Mouse (Mus musculus) midbrain, postnatal 0 days (tissue): ENCODE measurements around the gene Ints1. TPM values are rescaled to one million over a fixed set of nuclear protein-coding genes. Genes with fewer than 3 reads are reported as not detected.
A peak's percentile ranks its signal among the peaks of the same experiment; 100 is the strongest.

ENCODE experiments used
- ATAC-seq: fragments of 200-750 bp; cut with Nextera tagmentation; 2 replicates; pipeline ENCODE4 v1.8.0; 2017; ENCODE audit warnings: moderate number of reproducible peaks, mild to moderate bottlenecking, moderate TSS enrichment, moderate library complexity; ENCODE audit not compliant: low FRiP score
- DNase-seq: peaks from one replicate; pipeline ENCODE4 v3.0.0-alpha.2; 2015; ENCODE audit warnings: low spot score
- H3K27ac ChIP-seq: fragments of 300-500 bp; sonication (generic); 2 replicates; pipeline ENCODE4 v1.5.1; 2014; ENCODE audit warnings: low read depth, mild to moderate bottlenecking, low read length, mixed read lengths
- H3K27me3 ChIP-seq: fragments of 300-500 bp; sonication (generic); 2 replicates; pipeline ENCODE4 v1.6.1; 2014; ENCODE audit warnings: low read length, control low read depth, mixed read lengths; ENCODE audit not compliant: insufficient read depth
- H3K36me3 ChIP-seq: fragments of 300-500 bp; sonication (generic); 2 replicates; pipeline ENCODE4 v1.6.1; 2014; ENCODE audit warnings: low read length, control low read depth, mixed read lengths; ENCODE audit not compliant: insufficient read depth
- H3K4me1 ChIP-seq: fragments of 300-500 bp; sonication (generic); 2 replicates; pipeline ENCODE4 v1.6.1; 2014; ENCODE audit warnings: mild to moderate bottlenecking, control low read depth, antibody characterized with exemption, low read length, mixed read lengths; ENCODE audit not compliant: insufficient read depth
- H3K4me2 ChIP-seq: fragments of 300-500 bp; sonication (generic); 2 replicates; pipeline ENCODE4 v1.6.1; 2014; ENCODE audit warnings: low read depth, mild to moderate bottlenecking, low read length, mixed read lengths; ENCODE audit not compliant: poor library complexity, severe bottlenecking
- H3K4me3 ChIP-seq: fragments of 300-500 bp; sonication (generic); 2 replicates; pipeline ENCODE4 v1.5.1; 2014; ENCODE audit warnings: low read depth, mild to moderate bottlenecking, low read length, moderate library complexity
- H3K9ac ChIP-seq: fragments of 300-500 bp; sonication (generic); replicated peaks from 2 replicates; pipeline ENCODE4 v1.6.1; 2014; ENCODE audit warnings: mild to moderate bottlenecking, low read length, moderate library complexity, mixed read lengths; ENCODE audit not compliant: poor library complexity, severe bottlenecking
- H3K9me3 ChIP-seq: fragments of 300-500 bp; sonication (generic); 2 replicates; pipeline ENCODE4 v1.6.1; 2016; ENCODE audit warnings: low read length, control low read depth
- CTCF ChIP-seq: IDR thresholded peaks from 2 replicates; pipeline ENCODE4 v1.5.1; 2016; ENCODE audit warnings: antibody characterized with exemption, mild to moderate bottlenecking
- WGBS: fragments of 180-500 bp; shearing (Covaris S2); extraction: QIAGEN DNeasy Blood & Tissue Kit; methylation state at CpG from one replicate; pipeline ENCODE4 v1.1.7; 2014; 5-methylcytosine and 5-hydroxymethylcytosine counted together
- polyA plus RNA-seq: library from polyadenylated mRNA; unstranded; fragments of >200 nt; fragmentation: Nextera tagmentation; extraction: Ambion mirVana; gene quantifications from 2 replicates; pipeline ENCODE4 v1.2.1, GENCODE M21; 2015
- total RNA-seq: library from RNA; depleted of rRNA; stranded (reverse); fragments of >200 nt; gene quantifications from 2 replicates; pipeline ENCODE4 v1.2.3, GENCODE M21; 2014

Gene Ints1
- total and polyA plus RNA-seq, 2 experiments from 2014 or later, result 27.1 to 129 TPM

GRCm38 (mm10) chr5:139734016-139734415, 41.5 kb downstream of the Ints1 start:
- ATAC-seq (no peak), DNase-seq (no peak)
- 72% methylated on average over 3 of the region's 3 CpGs for WGBS
- no peak for TF ChIP-seq CTCF
- Histone ChIP-seq H3K4me2 (peak overlapping the region; percentile 94; the same call in 1 of the 2 replicates), H3K4me1 (peaks cover 28% of the 10 kb centered on the region; the same call in 1 of the 2 replicates), H3K4me3 (no peak overlapping the region), H3K27ac (no peak overlapping the region), H3K36me3 (no peaks in the 10 kb centered on the region), H3K9ac (no peak overlapping the region), H3K9me3 (no peaks in the 10 kb centered on the region), H3K27me3 (no peaks in the 10 kb centered on the region)

DNA sequence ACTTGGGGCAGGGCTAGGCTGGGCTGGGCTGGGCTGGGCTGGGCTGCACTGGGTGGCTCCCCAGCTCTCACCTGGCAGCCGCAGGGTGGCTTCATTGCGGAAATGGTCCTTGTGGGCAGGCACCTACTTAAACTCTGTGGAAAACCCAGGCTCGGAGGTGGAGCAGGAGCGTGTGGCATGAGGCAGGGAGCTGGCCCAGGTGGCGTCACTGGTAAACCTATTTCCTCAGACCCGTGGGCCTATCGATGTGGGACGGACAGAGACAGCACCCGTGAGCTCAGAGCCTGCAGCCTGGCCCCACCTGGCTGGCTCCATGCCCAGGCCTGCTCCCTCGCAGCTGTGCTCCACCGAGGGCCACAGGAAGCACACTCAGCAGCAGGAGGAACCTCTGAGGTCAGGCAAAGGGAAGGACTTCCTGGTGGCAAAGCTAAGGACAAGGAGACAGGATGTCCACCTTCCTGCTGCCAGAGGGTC, 42.8 kb downstream of the Ints1 start:
- H3K27ac ChIP-seq, result no peak overlapping the region
- no peak for TF ChIP-seq CTCF
- 77% methylated on average over 11 of the region's 11 CpGs for WGBS
- no peak overlapping the region for H3K4me2 ChIP-seq
- no peaks in the 10 kb centered on the region for H3K9me3 ChIP-seq
- H3K4me1 ChIP-seq, result peaks cover 28% of the 10 kb centered on the region; the same call in 1 of the 2 replicates
- no peak overlapping the region for H3K4me3 ChIP-seq
- no peak overlapping the region for H3K9ac ChIP-seq
- H3K36me3 ChIP-seq, result no peaks in the 10 kb centered on the region
- DNase-seq, result no peak
- no peak for ATAC-seq
- H3K27me3 ChIP-seq, result no peaks in the 10 kb centered on the region

GRCm38 (mm10) chr5:139730712-139731486, 44.6 kb downstream of the Ints1 start:
- WGBS, result 51% methylated on average over 8 of the region's 8 CpGs
- peak; percentile 42; the same call in 1 of the 2 replicates for ATAC-seq
- H3K27ac ChIP-seq, result no peak overlapping the region

DNA sequence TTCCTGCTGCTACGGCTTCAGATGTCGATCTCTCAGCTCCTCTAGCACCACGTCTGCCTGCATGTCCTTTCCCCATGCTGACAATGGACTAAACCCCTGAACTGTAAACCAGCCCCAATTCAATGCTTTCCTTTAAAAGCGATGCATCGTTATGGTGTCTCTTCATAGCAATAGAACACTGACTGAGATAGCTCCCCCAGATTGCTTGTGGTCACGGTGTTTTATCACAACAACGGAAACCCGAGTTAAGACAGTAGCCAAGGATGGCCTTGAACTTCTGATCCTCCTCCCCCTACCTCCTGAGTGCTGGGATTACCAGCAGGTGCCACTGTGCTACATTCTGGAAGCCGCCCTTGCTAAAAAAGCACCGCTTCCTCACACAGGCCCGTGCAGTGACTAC, 48.2 kb downstream of the Ints1 start:
- no peak for TF ChIP-seq CTCF
- no peak for ATAC-seq
- Histone ChIP-seq H3K4me2 (no peak overlapping the region), H3K27me3 (no peaks in the 10 kb centered on the region), H3K36me3 (no peaks in the 10 kb centered on the region), H3K4me1 (peaks cover 5% of the 10 kb centered on the region; the same call in 1 of the 2 replicates), H3K4me3 (no peak overlapping the region), H3K9me3 (no peaks in the 10 kb centered on the region), H3K27ac (no peak overlapping the region), H3K9ac (no peak overlapping the region)
- no peak for DNase-seq
- 90% methylated on average over 11 of the region's 11 CpGs for WGBS

More at GRCm38 (mm10) chr5:139730712-139731486, 44.6 kb downstream of the Ints1 start:
- H3K4me3 ChIP-seq, result no peak overlapping the region
- no peaks in the 10 kb centered on the region for H3K36me3 ChIP-seq
- no peaks in the 10 kb centered on the region for H3K27me3 ChIP-seq
- peaks cover 23% of the 10 kb centered on the region; the same call in 1 of the 2 replicates for H3K4me1 ChIP-seq
- no peaks in the 10 kb centered on the region for H3K9me3 ChIP-seq
- no peak overlapping the region for H3K4me2 ChIP-seq
- peak overlapping the region; percentile 30; the same call in 1 of the 2 replicates for H3K9ac ChIP-seq
- TF ChIP-seq CTCF, result no peak
- DNase-seq, result peak; percentile 54

DNA sequence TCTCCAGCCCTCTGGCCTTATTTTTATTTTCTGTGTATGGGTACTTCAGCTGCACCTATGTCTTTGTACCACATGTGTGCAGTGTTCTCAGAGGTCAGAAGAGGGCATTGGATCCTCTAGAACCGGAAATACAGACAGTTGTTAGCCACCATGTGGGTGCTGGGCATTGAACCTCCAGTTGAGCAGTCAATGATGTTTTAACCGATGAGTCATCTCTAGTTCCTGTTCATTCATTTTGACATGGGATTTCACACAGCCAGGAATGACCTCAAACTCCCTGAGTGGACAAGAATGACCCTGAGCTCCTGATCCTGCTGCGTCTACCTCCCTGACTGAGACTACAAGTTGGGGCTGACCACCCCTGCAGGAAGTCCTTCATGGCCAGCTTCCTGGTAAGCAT, 49.3 kb downstream of the Ints1 start:
- TF ChIP-seq CTCF, result no peak
- no peak overlapping the region for H3K27ac ChIP-seq
- H3K4me2 ChIP-seq, result no peak overlapping the region
- ATAC-seq (no peak), DNase-seq (no peak)
- H3K9ac ChIP-seq, result no peak overlapping the region
- H3K9me3 ChIP-seq, result no peaks in the 10 kb centered on the region
- peaks cover 4% of the 10 kb centered on the region; the same call in 1 of the 2 replicates for H3K4me1 ChIP-seq
- 90% methylated on average over 3 of the region's 3 CpGs for WGBS
- H3K27me3 ChIP-seq, result no peaks in the 10 kb centered on the region
- no peaks in the 10 kb centered on the region; the same call in 1 of the 2 replicates for H3K36me3 ChIP-seq
- no peak overlapping the region for H3K4me3 ChIP-seq
